Mouse (Mus musculus) urinary bladder, postnatal 10 days (tissue): ENCODE data around the gene Pgghg.

Experiments
- DNase-seq: peaks from one replicate; pipeline ENCODE4 v3.0.0; 2022; ENCODE audit warnings: low spot score

The Pgghg gene

DNA sequence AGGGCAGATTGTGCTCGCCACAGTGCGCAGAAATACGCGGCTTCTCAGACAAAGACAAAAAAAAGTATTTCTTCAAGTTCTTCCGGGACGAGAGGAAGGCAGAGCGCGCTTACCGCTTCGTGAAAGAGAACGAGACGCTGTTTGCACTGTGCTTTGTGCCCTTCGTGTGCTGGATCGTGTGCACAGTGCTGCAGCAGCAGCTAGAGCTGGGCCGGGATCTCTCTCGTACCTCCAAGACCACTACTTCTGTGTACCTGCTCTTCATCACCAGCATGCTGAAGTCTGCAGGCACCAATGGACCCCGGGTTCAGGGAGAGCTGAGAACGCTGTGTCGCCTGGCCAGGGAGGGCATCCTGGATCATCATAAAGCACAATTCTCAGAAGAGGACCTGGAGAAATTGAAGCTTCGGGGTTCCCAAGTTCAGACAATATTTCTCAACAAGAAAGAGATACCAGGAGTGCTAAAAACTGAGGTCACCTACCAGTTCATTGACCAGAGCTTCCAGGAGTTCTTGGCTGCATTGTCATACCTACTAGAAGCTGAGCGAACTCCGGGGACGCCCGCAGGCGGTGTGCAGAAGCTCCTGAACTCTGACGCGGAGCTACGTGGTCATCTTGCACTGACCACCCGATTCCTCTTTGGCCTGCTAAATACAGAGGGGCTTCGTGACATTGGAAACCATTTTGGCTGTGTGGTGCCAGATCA, 18.0 kb upstream of the Pgghg start:
- no peak for DNase-seq

DNA sequence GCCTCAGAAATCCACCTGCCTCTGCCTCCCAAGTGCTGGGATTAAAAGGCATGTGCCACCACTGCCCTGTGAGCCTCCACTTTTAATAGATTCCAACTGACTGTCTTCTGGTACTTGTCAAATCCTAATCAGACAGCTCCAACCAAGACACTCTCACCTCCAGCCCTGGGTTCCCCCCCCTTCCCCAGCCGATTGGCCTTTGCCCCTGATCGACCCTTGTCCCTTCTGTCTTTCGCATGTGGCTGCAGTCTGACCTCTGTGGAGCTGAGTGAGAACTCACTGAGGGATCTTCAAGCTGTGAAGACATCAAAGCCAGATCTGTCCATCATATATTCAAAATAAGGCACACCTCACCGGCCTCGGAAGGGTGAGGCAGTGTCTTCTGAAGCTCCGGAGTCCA, 14.0 kb upstream of the Pgghg start:
- DNase-seq: no peak

DNA sequence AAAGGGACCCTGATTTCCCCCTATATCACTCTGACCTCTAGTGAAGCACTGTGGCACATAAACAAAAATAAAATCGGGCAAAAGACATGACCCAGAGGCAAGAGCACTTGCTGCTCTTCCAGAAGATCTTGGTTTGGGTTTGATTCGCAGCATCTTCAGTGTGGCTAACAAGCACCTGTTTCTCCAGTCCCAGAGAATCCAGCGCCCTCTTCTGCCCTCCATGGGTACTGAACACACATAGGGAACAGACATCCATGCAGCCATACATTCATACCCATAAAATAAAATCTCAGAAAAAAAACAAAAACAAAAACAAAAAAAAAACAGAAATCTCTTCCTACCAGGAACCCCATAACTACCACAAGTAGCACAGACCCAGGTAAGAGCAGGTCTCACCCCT, 2.8 kb upstream of the Pgghg start:
- DNase-seq: no peak

DNA sequence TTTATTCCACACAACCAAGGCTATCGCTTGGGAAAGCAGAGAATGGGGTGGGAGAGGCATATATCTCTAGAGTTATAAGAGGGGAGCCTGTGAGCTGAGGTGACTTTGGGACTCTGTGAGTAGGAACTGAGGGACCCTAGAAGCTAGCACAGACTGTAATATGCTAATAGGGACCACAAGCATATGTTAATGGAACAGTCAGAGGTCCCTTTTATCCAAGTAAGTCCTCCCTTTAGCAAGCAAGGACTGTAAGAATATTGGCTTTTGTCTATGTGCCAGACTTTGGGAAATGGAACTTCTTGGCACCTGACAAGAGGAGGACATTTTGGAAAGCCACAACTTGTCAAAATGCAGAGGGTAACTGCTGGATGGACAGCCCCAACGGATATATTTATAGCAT, 2.3 kb upstream of the Pgghg start:
- no peak for DNase-seq

DNA sequence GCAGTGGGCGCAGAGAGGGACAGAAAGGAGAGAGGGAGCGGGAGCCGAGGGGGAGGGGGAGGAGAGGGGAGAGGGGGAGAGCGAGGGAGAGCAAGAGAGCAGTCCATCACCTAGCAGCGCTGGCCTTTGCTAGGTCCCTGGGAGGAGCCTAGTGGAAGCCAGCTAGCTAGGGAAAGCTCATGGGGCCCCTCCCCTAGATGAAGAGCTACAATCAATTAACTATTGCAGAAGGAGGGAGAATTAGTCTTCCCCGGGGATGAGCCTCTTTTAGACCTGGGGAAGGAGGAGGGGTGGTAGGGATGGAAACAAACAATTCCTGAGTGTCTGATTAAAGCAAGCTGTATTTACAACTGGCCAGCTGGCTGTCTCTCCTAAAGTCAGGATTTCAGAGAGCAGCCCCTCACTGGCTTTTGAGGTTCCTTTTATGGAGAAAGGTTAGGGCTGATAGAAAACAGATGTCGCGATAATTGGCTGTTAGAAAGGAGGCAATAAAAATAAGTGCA, 1.5 kb upstream of the Pgghg start:
- no peak for DNase-seq

DNA sequence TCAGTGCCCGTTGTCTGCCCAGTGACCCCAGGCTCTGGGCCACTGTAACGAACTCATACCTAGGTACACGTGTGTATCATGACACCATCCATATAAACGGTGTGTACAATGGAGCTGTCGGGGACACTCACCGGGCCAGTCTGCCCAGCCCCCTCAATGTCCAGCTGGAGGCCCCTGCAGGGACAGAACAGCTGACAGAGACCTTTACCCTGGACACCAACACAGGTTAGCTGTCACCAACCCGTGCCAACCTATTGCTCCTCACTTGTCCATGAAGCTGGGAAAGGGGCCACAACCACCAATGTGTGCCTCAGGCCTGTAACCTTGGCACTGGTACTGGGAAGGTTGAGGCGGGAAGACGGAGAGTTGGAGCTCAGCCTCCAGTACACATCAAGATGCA, 1.1 kb downstream of the Pgghg start:
- no peak for DNase-seq

DNA sequence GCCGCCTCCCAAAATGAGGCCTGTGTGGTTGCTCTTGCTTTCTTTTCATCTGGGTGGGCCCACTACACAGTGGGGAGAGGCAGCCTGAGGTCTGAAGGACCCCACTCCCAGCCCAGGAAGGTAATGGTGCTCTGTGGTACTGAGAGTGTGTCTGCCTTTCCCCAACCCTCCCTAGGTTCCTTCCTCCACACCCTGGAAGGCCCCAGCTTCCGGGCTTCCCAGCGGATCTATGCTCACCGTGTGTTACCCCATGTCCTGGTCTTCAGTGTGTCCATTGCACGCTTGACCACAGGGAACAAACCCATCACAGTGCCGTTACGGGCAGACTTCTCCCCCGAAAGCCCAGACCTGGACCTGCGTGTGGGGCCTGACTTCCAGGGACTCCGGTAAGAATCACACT, 1.6 kb downstream of the Pgghg start:
- DNase-seq: no peak

DNA sequence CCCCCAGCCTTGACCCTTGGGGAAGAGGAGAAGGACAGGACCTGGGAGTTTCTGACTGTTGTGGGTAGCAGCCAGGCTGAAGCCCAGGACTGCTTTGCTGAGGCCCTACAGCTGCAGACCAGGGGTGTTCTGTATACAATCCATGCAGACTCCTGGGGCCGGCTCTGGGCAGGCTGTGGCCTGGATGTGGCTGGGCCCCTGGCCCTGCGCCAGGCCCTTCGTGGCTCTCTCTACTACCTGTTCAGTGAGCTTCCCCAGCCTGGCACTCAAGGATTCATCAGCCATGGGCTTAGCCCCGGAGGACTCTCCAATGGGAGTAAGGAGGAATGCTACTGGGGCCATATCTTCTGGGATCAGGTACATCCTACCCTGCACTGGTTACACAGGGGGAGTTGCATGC, 2.2 kb downstream of the Pgghg start:
- no peak for DNase-seq

DNA sequence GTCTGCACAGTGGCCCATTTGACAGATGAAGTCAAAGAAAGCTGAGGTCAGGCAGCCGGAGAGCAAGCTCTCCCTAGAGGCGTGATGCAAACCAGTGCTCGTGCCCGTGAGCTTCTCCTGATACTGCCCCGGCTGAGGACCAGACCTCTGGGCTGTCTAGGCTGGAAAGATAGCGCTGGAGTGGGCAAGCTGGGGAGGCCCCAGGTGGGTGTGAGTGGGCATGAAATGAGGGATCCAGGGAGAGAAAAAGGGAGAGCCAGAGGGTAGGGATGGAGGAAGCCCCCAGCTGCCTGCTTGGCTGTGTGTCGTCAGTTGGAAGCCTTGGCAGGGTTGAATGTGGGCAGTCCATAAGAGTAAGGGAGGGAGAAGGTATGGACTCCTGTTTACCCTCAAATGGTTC, 3.0 kb downstream of the Pgghg start:
- DNase-seq: no peak

DNA sequence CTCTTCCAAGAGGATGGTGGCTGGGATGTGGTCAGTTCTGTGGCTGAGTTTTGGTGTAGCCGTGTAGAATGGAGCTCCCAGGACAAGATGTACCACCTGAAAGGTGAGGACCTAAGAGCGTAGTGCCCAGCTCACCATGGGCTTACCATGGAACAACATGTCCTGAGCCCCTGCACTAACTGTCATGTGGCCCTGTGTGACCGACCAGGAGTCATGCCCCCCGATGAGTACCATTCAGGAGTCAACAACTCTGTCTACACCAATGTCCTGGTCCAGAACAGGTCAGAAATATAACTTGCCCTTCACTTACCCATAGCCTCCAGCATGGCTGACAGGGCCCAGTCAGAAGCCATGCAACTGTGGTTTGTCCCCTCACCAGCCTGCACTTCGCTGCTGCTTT, 4.1 kb downstream of the Pgghg start:
- no peak for DNase-seq

DNA sequence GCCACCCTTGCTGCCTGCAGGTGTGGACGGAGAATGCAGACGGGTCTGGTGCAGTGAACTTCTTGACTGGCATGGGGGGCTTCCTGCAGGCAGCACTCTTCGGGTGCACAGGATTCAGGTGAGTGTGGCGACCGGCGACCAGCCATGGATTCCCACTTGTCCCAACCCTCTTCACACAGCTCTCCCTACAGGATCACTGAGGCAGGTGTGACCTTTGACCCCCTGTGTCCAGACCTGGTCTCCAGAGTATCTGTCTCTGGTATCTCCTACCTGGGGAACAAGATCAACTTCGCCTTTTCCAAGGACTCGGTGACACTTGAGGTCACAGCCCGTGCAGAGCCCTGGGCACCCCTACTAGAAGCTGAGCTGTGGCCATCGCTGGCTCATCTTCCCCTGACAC, 5.1 kb downstream of the Pgghg start:
- no peak for DNase-seq

DNA sequence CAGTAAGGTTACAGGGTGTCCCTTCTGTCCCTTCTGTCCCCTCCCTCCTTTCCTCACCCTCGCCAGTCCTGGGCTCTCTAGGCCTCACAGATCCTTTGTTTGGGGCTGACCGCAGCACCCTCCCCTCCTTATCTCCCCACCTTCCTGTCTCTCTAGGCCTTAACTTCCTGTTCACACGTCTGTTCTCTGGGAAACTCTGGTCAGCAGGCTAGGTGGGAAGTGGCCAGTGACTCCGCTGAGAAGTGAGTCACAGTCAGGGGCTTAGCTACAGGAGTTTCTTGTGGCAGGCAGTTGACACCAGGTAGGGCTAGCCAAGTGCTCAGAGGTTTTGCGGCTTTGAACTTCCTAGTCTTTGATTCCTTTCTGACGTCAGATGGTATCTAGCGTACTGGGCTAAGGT, 5.8 kb downstream of the Pgghg start:
- DNase-seq: no peak

DNA sequence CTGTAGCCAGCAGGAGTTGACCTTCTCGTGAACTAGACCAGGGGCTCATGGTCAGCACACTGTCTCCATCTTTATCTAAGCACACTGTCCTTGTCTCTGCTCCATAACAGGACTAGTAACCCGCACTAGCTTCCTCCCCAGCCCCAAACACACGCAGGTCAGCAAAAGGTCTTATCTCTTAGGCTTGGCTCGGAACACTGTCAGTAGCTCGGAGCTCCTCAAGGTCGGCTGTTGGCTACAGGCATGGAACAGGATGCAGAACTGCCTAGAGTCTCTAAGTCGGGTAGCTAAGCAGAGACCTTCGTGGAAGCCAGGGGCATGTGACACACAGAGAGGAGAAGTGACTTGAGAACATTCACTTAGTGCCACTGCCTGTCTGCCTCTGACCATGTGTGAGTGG, 7.0 kb downstream of the Pgghg start:
- DNase-seq: no peak

DNA sequence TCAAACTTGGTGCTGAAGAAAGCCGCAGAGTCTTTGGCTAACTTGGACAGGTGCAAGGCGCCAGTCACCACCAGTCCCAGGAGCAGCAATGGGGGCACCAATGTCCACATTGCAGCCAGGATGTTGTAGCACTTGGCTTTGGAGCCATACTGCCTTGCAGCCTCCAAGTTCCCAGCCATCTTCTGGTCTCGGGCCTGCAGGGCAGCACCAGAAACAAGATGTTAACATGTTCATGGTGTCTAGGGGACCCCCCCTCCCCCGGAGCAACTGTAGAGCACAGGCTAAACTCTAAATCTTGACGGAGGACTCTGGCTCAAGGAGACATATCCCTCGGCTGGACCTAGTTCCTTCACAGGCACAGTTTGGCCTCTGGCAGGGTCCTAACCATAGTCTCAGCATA, 8.1 kb downstream of the Pgghg start:
- DNase-seq: no peak

DNA sequence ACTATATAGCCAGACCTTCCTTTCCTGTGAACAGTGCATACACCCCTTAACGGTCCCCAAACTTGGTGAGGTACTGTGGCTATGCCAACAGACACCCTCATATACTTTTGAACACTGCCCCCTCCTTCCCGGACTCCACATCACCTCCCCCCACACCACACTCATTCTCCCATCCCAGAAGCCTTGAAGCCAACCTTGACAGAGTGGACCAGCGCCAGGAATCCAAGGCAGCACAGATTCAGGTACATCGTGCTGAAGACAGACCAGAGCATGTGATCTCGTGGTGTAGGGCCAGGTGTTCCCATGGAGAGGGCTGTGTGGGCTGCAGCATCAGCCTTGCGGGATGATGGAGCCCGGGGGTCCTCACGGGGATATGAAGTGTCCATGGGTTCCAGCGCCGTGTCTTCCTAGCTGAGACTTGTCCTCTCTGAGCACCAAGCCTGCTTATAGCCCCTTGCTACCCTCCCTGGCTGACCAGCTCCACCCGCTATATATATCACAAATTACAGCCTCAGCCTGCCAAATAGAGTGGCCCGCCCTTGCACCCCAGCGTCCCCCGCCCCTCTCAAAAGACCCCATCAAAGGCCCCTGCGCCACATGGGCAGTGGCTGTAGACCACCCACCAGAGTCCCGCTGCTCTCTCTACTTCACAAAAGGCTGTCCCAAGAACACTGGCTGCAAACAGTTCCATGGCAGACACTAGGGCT, 8.8 kb downstream of the Pgghg start, which contains the start of gene Ifitm5:
TSS of gene Ifitm5 (minus strand) at position 468 of the 707 bp plus-strand sequence.
- no peak for DNase-seq

DNA sequence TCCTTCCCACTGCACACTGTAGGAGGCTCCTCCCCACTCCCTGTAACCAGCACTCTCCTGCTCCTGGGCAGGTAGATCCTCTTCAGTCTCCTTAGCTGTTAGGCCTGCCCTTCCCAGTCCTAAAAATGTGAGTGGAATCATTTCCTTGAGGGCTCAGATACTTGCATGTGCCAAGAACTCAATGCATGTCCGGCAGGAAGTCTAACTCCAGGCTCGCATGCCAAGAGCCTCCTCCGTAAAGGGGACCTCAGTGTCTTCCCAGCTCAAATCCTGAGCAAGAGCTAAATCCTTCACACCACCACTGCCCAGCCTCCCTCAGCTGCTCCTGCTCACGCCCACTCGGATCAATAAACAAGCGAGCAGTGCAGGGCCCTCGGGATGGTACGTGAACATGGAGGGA, 9.9 kb downstream of the Pgghg start:
- no peak for DNase-seq

DNA sequence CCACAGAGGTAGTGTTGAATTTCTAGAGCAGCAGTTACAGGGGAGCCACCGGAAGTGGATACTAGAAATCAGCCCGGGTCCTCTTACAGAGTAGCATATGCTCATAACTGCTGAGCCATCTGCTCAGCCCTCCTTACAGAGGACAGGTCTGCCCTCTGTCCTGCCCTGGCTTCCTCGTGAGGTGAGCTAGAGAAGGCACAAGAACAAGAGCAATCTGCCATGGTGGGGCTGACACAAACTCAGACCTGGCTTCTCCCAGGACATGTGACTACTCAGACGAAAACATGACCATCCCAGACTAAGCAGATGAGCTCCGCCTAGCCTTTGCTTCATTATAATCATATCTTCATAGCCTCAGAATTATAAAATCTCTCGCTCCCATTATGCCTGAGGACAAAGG, 10.6 kb downstream of the Pgghg start:
- no peak for DNase-seq

DNA sequence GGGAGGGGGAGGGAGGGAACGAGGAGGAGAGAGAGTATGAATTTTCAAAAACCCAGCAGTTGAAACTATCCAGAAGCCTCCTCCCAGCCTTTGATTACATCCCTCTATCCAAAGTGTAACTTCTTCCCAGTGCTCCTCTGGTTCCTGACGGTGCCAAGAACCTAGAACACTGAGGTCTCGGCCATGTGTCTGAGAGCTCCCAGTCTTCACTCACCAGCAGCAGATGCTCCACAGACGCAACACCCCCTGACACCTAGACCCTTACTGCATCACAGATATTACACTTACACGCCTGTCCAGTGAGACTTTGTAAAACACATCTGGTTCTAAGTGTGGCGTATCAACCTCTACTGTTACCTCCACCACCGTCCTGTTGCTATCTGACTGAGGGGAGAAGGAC, 11.2 kb downstream of the Pgghg start:
- no peak for DNase-seq

DNA sequence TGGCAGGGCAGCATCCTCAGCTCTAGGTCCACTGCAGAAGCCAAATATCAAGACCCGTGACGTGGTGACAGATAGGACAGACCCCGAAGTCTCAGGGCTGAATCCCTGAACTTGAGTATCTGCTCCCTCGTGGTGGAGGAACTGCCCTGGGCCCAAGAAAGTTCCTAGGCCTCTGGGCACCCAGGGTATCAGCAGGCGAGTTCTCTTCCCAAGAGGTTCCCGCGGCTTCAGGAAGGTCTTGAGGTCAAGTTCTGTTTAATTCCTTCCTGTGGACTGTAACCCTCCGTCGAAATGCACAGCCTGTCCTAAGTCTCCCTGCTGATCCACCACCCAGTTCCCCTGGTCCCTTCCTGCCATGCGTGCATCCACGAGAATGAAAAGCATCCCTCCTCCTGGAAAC, 11.9 kb downstream of the Pgghg start:
- DNase-seq: no peak

DNA sequence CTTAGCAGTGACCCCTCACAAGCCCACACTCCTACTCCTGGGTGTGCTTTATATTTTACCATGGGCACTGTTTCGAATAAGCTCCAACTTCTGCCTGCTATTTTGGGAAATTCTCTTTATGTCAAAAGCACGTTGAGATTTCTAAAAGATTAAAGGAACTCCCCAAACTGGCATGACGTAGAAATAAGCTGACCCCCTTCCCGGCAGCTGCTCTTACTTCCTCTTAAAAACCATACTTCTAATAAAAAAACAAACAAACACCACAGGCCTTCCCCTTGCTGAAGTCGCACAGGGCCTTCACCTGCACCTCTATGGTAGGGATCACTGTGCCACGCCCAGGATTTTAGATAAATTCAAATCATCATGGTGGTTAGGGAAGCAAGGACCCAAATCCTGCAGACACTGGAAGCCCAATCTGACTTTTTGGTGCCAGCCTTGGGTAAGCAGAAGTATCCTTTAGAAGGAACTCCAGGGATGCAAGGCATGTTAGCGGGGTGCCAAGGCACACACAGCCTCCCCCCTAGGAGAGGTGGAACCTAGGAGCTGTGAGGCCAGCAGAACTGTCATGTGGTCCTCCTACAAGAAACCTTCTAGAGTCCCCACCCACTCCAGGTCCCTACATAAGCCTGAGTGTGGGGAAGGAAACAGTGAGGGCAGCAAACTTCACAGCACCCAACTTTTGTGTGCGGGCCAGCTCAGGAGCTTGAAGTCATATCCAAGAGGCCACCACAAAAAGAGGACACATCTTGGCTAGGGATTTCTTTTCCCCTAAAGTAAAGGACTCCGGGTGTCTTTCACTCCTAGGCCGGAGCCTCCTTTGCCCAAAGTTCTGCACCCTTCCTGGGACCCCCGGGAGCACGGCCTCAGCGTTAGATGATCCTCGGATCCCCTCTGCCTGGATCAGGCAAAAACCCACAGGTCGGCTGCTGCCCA, 12.9 kb downstream of the Pgghg start:
- DNase-seq: no peak

DNA sequence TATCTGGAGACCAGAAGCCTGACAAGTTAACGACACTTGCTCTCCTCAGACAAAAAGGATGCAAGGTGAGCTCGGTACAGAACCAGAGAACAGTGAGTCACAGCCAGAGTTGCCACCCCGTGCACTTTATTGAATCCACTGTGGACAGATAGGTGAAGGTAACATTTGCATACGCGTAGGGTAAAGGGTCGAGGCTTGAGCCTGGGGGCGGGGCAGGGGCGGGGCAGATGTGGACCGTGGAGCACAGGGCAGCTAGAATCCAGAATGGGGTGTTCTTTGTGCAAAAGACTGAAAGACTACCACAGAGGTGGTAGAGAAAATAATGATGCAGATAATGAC, 13.5 kb downstream of the Pgghg start:
- no peak for DNase-seq

DNA sequence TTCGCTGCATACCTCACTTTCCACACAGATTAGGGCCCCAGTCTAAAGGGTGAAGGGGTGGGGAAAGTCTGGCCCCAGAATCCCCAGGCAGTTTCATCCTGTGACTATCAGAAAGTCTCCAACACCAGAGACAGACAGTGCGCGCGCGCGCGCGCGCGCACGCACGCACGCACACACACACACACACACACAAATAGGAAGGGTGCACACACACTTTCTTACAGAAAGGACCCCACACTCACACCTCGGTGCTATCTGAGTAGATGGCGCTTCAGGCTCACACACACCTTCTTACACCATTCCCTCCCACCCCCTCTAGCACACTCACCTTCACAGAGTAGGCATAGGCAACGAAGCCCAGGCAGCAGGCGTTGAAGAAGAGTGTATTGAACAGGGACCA, 14.2 kb downstream of the Pgghg start:
- no peak for DNase-seq
